Mouse (Mus musculus): ENCODE data around the gene Phf1.

DNA sequence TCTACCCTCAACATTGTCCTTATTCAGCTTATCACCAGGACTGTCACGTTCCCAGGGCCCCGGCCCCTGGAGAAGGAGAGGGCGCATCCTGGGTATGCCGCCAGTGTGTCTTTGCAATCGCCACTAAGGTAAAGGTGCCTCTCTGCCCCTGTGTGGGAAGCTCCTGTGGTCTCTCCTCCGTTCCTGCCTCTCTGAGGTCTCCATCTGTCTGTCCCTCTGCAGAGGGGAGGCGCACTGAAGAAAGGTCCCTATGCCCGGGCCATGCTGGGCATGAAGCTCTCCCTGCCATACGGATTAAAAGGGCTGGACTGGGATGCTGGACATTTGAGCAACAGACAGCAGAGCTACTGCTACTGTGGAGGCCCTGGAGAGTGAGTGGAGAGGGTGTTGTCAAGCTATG lies 2.2 kb downstream of the Phf1 start:
- TF ChIP-seq CTCF (IDR thresholded peaks at IDR 0.05; ENCODE audit: extremely low read depth, insufficient read length, insufficient replicate concordance, low read depth, low read length) (no peak), POLR2A (IDR thresholded peaks at IDR 0.05; ENCODE audit: low read depth, low read length) (no peak)
